Mouse (Mus musculus) E14TG2a.4 (cell line): Measurements from ENCODE around the gene Foxf1.

Experiments used
- CTCF ChIP-seq: conservative IDR thresholded peaks from 2 replicates; pipeline ENCODE4 v1.5.1; 2014; ENCODE audit warnings: low read length
- NANOG ChIP-seq: IDR thresholded peaks from 2 replicates; pipeline ENCODE4 v1.6.1; 2014; ENCODE audit warnings: borderline replicate concordance, low read length, mixed read lengths
- POU5F1 ChIP-seq: IDR thresholded peaks from 2 replicates; pipeline ENCODE4 v1.6.1; 2014; ENCODE audit warnings: low read length, borderline replicate concordance

GRCm38 (mm10) chr8:121082218-121083092 is 1.7 kb upstream of the Foxf1 start:
- TF ChIP-seq CTCF (no peak), NANOG (no peak), POU5F1 (no peak; the same call in 1 of the 2 replicates)
